Mouse (Mus musculus) kidney, postnatal 0 days (tissue): Measurements from ENCODE around the gene Ubap2. TPM values are rescaled to one million over a fixed set of nuclear protein-coding genes. Genes with fewer than 3 reads are reported as not detected.

Experiments
- ATAC-seq: fragments of 200-750 bp; cut with Nextera tagmentation; replicated peaks from 2 replicates; pipeline ENCODE4 v1.8.0; 2017; ENCODE audit warnings: low read depth, moderate number of reproducible peaks, moderate TSS enrichment, moderate library complexity; ENCODE audit not compliant: low FRiP score
- DNase-seq: peaks from one replicate; pipeline ENCODE4 v3.0.0-alpha.2; 2016; ENCODE audit warnings: low spot score
- H3K27ac ChIP-seq: fragments of 300-500 bp; sonication (generic); 2 replicates; pipeline ENCODE4 v1.5.1; 2014; ENCODE audit warnings: mild to moderate bottlenecking
- H3K27me3 ChIP-seq: fragments of 300-500 bp; sonication (generic); 2 replicates; pipeline ENCODE4 v1.6.1; 2014; ENCODE audit warnings: low read length, mixed read lengths; ENCODE audit not compliant: insufficient read depth
- H3K36me3 ChIP-seq: fragments of 300-500 bp; sonication (generic); 2 replicates; pipeline ENCODE4 v1.6.1; 2014; ENCODE audit warnings: low read length, mixed read lengths; ENCODE audit not compliant: insufficient read depth
- H3K4me1 ChIP-seq: fragments of 300-500 bp; sonication (generic); replicated peaks from 2 replicates; pipeline ENCODE4 v1.6.1; 2014; ENCODE audit warnings: antibody characterized with exemption, low read length, mixed read lengths; ENCODE audit not compliant: insufficient read depth
- H3K4me2 ChIP-seq: fragments of 300-500 bp; sonication (generic); 2 replicates; pipeline ENCODE4 v1.6.1; 2014; ENCODE audit warnings: mild to moderate bottlenecking, low read length, moderate library complexity, mixed read lengths
- H3K4me3 ChIP-seq: fragments of 300-500 bp; sonication (generic); replicated peaks from 2 replicates; pipeline ENCODE4 v1.5.1; 2014; ENCODE audit warnings: low read depth, low read length
- H3K9ac ChIP-seq: fragments of 300-500 bp; sonication (generic); 2 replicates; pipeline ENCODE4 v1.6.1; 2014; ENCODE audit warnings: low read depth, low read length
- H3K9me3 ChIP-seq: fragments of 300-500 bp; sonication (generic); replicated peaks from 2 replicates; pipeline ENCODE4 v1.6.1; 2016; ENCODE audit warnings: low read length, inconsistent platforms, mixed read lengths
- CTCF ChIP-seq: IDR thresholded peaks from 2 replicates; pipeline ENCODE4 v1.5.1; 2016; ENCODE audit warnings: antibody characterized with exemption, low read depth, mild to moderate bottlenecking, moderate library complexity
- WGBS: fragments of 180-500 bp; shearing (Covaris S2); extraction: QIAGEN DNeasy Blood & Tissue Kit; methylation state at CpG from one replicate; pipeline ENCODE4 v1.1.7; 2014; 5-methylcytosine and 5-hydroxymethylcytosine counted together
- polyA plus RNA-seq: library from polyadenylated mRNA; unstranded; fragments of >200 nt; fragmentation: Nextera tagmentation; extraction: Ambion mirVana; gene quantifications from 2 replicates; pipeline ENCODE4 v1.2.1, GENCODE M21; 2015

The Ubap2 gene
- polyA plus RNA-seq, 1 experiment from 2014 or later, result 37.6 TPM

DNA sequence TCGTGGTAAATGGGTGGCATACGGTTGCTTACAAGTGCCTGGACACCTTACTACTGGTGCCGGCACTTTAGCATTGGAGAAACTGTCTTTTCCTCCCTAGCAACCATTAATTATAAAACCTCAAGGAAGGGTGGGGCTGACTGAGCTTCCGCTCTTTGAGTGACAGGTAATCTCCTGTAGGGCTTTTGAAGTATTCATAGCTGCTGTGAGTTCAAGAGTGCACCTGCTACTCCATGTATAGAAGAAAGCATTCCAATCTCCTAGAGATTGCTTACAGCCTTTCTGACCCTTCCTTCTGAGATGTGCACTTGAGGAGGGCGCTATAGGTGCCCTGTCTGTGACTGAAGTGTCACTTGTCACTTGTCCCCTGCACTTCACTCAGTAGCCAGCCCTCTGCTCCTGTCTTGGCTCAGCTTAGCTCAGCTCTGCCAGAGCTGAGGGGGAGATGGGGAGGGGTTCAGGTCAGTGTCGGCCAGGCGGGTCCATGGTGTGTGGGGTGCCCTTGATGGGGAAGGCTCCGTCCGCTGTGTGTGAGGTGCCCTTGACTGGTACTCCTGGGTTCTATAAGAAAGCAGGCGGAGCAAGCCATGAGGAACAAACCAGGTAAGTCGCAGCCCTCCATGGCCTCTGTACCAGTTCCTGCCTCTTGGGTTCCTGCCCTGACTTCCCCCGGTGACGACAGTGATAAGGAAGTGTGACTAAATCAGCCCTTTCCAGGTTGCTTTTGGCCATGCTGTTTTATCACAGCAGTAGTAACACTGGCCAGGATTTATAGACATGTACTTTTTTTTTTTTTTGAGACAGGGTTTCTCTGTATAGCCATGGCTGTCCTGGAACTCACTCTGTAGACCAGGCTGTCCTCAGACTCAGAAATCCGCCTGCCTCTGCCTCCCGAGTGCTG, 94.9 kb downstream of the Ubap2 start:
- Histone ChIP-seq H3K4me1 (no peaks in the 10 kb centered on the region), H3K36me3 (peaks cover 33% of the 10 kb centered on the region), H3K27ac (no peak overlapping the region), H3K9ac (no peak overlapping the region), H3K27me3 (no peaks in the 10 kb centered on the region), H3K9me3 (no peaks in the 10 kb centered on the region), H3K4me2 (no peak overlapping the region), H3K4me3 (no peak overlapping the region)
- DNase-seq, result no peak
- 82% methylated on average over 15 of the region's 15 CpGs for WGBS
- no peak for ATAC-seq
- no peak for TF ChIP-seq CTCF

DNA sequence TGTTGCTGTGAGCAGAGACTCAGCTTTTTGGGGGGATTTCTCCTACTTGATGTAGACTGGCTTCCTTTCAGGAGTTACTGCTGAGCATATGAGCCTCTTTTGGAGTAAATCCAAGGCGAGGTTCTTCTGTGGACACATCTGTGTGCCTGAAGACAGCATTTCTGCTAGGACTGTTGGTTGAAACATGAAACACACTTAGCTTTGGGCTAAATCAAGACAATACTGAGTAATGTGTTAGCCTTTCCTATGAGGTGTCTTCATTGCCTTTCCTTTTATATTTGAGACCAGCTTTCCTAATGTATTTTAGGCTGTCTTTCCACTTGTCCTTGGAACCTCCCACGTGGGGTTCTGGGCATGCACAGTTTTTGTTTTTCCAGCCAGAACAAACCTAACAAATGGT, 100.3 kb downstream of the Ubap2 start:
- no peak for TF ChIP-seq CTCF
- ATAC-seq (no peak), DNase-seq (no peak)
- peaks cover 16% of the 10 kb centered on the region; the same call in 1 of the 2 replicates for H3K36me3 ChIP-seq
- no peak overlapping the region for H3K9ac ChIP-seq
- no peaks in the 10 kb centered on the region for H3K27me3 ChIP-seq
- H3K4me3 ChIP-seq, result no peak overlapping the region
- no peaks in the 10 kb centered on the region for H3K4me1 ChIP-seq
- H3K4me2 ChIP-seq, result no peak overlapping the region
- 70% methylated on average over 2 of the region's 2 CpGs for WGBS
- 0 out of 2 replicates have a peak overlapping the region, but pooled peaks have one; percentile 19 for H3K27ac ChIP-seq
- H3K9me3 ChIP-seq, result no peaks in the 10 kb centered on the region

DNA sequence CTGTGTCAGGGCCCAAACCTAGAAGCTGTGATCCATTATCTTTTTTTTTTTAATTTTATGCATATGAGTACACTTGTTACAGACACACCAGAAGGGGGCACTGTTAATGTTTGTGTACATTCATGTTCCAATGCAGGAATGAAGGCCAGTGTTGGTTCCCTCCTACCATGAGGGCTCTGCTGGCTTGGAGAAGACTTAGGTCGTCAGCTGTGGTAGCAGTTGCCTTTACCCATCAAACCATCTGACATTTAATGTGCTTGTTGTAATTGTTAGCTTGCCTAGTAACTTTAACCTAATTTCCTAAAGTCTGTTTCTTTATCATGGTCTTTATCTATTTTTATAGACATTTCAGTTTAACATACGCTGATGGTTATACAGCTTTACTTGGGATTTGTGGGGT, 104.0 kb downstream of the Ubap2 start:
- H3K4me1 ChIP-seq, result no peaks in the 10 kb centered on the region
- no peak overlapping the region for H3K27ac ChIP-seq
- no peak overlapping the region for H3K4me3 ChIP-seq
- no peak overlapping the region for H3K9ac ChIP-seq
- H3K4me2 ChIP-seq, result no peak overlapping the region
- H3K9me3 ChIP-seq, result no peaks in the 10 kb centered on the region
- no peak for TF ChIP-seq CTCF
- 84% methylated on average over 2 of the region's 2 CpGs for WGBS
- no peak for ATAC-seq
- no peaks in the 10 kb centered on the region for H3K36me3 ChIP-seq
- no peaks in the 10 kb centered on the region for H3K27me3 ChIP-seq
- no peak for DNase-seq

DNA sequence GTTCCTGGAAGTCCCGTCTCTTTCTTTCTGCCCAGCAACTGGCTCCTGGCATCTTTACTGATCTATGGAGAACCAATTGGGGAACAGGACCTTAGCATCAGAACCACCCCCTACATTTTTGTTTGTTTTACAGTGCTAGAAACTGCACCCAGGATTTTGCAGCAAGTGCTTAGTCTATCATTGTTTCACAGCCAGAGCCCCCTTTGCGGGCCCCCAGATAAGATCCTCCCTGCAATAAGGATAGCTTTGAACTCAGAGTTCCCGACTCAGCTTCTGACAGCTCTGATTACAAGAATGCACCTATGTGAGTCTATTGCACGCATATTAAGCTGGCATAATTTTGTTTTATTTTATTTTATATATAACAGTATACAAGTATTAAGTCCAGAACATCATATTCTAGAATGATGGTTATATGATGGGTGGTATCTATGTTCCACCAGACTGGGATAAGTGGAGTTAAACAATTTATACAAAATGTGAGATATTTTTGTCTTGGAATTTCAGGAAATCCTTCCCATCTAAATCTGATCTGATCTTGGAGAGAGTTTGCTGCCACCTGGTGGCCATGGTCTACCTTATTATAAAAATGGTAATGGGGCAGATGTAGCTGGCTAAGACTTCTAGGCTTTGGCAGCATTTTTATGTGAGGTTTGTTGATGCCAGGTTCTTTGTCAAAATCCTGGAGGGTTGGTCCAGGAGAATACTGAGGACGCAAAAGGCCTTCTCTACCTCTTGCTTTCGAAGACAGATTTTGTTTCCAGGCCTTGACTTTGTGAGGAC, 109.1 kb downstream of the Ubap2 start:
- peaks cover 2% of the 10 kb centered on the region; the same call in 1 of the 2 replicates for H3K4me1 ChIP-seq
- H3K9me3 ChIP-seq, result no peaks in the 10 kb centered on the region
- no peak overlapping the region for H3K4me3 ChIP-seq
- no peaks in the 10 kb centered on the region for H3K36me3 ChIP-seq
- 66% methylated on average over 6 of the region's 6 CpGs for WGBS
- H3K27me3 ChIP-seq, result no peaks in the 10 kb centered on the region
- DNase-seq (peak; percentile 91), ATAC-seq (no peak)
- no peak overlapping the region for H3K27ac ChIP-seq
- TF ChIP-seq CTCF, result peak; percentile 85
- H3K4me2 ChIP-seq, result no peak overlapping the region
- H3K9ac ChIP-seq, result no peak overlapping the region

DNA sequence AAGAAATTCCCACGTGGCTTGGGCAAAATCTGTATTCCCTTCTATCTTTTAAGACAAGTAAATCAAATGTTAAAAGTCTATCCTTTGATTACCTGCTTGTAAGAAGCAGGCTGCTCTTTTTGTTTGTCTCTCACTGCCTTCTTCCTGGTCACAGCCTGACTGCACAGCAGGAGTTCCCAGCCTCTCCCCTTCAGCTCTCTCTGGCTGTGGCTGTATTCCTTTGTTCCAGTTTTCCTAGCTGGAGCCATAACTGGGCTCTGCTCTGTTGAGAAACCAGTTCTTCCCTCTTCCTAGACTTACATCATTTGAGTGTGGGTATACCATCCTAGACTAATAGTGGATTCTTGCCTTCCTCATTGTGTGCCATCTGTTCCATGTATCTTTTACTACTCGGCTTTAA, 110.0 kb downstream of the Ubap2 start:
- Histone ChIP-seq H3K4me1 (peaks cover 2% of the 10 kb centered on the region; the same call in 1 of the 2 replicates), H3K9me3 (no peaks in the 10 kb centered on the region), H3K4me3 (no peak overlapping the region), H3K27me3 (no peaks in the 10 kb centered on the region), H3K27ac (no peak overlapping the region), H3K9ac (no peak overlapping the region), H3K4me2 (no peak overlapping the region), H3K36me3 (no peaks in the 10 kb centered on the region)
- no peak for TF ChIP-seq CTCF
- WGBS, result 37% methylated on average over 2 of the region's 2 CpGs
- DNase-seq (no peak), ATAC-seq (no peak)

DNA sequence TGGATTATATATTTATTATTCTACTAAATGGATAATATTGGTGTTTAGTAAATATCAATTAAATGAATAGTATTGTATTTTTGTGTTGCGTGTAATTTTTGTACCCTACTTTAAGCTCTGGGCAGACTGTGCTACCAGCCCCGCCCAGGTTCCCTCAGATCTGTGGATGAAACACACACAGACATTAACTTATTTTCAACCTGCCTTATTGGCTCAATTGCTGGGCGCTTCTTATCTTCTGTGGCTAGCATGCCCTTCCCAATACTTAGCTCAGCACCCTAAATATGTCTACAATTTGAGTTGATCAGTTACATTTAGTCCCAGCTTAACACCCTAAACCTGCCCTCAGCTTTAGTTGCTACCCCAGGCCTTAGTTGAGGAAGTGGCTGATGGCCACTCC, 113.7 kb downstream of the Ubap2 start:
- Histone ChIP-seq H3K4me3 (no peak overlapping the region), H3K9ac (no peak overlapping the region), H3K27me3 (no peaks in the 10 kb centered on the region), H3K4me1 (peaks cover 7% of the 10 kb centered on the region; the same call in 1 of the 2 replicates), H3K36me3 (no peaks in the 10 kb centered on the region), H3K4me2 (no peak overlapping the region), H3K27ac (no peak overlapping the region), H3K9me3 (no peaks in the 10 kb centered on the region)
- WGBS, result 99% methylated on average over 3 of the region's 3 CpGs
- DNase-seq, result no peak
- ATAC-seq, result no peak
- no peak for TF ChIP-seq CTCF
